Mouse (Mus musculus): ENCODE data around the gene Rln3. TPM values are rescaled to one million over a fixed set of nuclear protein-coding genes. Genes with fewer than 3 reads are reported as not detected.
"Not testable (repeated sequence)": the region's sequence is repeated elsewhere in the genome, so short reads cannot be mapped to it uniquely, and the experiment has no call there.

The Rln3 gene
- polyA plus RNA-seq, 1 experiment from 2014 or later, result 0.67 TPM

DNA sequence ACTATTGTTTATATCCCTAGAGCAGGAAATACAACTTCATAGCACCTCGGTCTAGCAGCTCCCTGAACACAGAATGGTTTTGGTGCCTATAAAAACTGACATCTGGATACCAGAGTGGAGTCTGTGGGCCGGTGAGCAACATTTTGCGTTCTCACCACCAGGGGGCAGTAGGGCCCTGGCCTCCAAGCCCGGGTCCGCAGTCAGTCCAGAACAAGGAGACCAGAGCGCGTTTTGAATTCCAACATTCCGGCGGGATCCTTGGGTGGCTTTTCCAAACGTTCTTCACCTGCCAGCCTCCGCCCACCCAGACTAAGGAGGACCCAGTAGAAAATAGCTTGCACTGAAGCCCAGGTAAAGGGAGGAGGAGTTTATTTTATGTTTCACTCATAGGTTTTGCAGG lies 34.9 kb downstream of the Rln3 start:
- WGBS, result 2% methylated on average over 11 of the region's 11 CpGs
- H3K27ac ChIP-seq, result no peak overlapping the region
- H3K36me3 ChIP-seq, result no peaks in the 10 kb centered on the region
- no peaks in the 10 kb centered on the region for H3K9me3 ChIP-seq
- H3K27me3 ChIP-seq (ENCODE audit: insufficient read depth, poor library complexity, severe bottlenecking), result peaks cover 43% of the 10 kb centered on the region
- H3K4me1 ChIP-seq, result peaks cover 35% of the 10 kb centered on the region
- no peak overlapping the region for H3K4me3 ChIP-seq
- DNase-seq (ENCODE audit: low spot score), result peak; percentile 92

DNA sequence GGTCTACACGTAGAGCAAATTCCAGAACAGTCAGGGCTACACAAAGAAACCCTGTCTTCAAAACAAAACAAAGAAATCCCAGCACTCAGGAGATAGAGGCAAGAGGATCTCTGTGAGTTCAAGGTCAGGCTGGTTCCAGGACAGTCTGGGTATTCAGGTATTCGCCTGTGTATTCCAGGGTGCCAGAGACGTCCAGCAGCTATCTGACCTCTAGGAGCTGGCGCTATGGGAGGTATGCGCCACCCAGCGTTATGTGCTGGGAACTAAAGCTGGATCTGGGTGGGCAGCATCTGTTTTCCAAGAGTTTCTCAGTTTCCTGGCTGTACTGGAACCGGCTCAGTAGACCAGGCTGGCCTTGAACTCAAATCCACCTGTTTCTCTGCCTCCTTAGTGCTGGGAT lies 36.4 kb downstream of the Rln3 start:
- H3K27me3 ChIP-seq (ENCODE audit: insufficient read depth, poor library complexity, severe bottlenecking), result peaks cover 37% of the 10 kb centered on the region
- H3K27ac ChIP-seq, result no peak overlapping the region
- no peak overlapping the region for H3K4me3 ChIP-seq
- WGBS, result 29% methylated on average over 7 of the region's 7 CpGs
- no peaks in the 10 kb centered on the region for H3K36me3 ChIP-seq
- peaks cover 45% of the 10 kb centered on the region for H3K4me1 ChIP-seq
- no peaks in the 10 kb centered on the region for H3K9me3 ChIP-seq
- DNase-seq (ENCODE audit: low spot score), result no peak

DNA sequence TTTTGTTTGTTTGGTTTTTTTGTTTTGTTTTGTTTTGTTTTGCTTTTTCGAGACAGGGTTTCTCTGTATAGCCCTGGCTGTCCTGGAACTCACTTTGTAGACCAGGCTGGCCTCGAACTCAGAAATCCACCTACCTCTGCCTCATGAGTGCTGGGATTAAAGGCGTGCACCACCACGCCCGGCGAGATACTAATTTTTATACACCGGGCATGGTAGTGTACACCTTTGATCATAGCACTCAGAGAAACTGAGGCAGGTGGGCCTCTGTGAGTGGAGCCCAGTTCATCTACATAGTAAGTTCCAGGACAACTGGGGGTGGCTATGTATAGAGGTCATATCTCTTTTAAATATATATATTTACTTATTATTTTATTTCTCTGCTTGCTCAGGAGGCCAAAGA lies 39.3 kb downstream of the Rln3 start:
- H3K4me3 ChIP-seq; H3K9me3 ChIP-seq; H3K27ac ChIP-seq; DNase-seq (ENCODE audit: low spot score): not testable (repeated sequence)
- WGBS, result 92% methylated on average over 7 of the region's 7 CpGs
- Histone ChIP-seq H3K36me3 (peaks cover 20% of the 10 kb centered on the region), H3K27me3 (ENCODE audit: insufficient read depth, poor library complexity, severe bottlenecking) (peaks cover 37% of the 10 kb centered on the region), H3K4me1 (peaks cover 32% of the 10 kb centered on the region)

DNA sequence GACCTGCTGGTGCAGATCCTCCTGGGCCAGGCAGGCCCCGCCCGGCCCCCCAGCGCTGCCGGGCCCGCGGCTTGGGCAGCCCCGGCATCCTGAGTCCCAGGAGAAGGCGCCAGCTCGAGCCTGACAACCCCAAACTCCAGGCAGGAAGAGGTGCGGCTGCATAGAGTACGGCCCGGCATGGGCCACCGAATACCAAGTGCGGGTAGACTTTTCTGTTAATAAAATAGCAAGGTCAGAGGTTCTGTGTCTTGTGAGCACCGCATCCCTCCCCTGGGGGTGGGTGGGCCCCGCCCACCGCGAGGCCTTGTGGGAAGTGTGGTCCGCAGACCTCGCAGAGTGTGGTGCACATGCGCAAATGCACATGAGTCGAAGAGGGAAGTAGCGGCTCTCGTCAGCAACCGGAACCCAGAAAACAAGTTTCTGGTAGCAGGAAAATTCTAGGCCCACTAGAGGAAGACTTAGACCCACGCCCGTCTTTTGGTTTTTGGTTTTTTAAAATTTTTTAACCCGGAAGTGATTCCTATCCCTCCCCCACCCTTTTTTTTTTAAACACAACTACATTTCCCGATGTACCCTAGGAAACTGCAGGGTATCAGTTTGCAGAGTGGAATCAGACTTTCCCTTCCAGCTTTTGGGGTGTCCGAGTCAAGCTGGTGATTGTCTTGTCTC lies 40.1 kb downstream of the Rln3 start:
- Histone ChIP-seq H3K9me3 (no peaks in the 10 kb centered on the region), H3K27me3 (ENCODE audit: insufficient read depth, poor library complexity, severe bottlenecking) (peaks cover 37% of the 10 kb centered on the region), H3K36me3 (peaks cover 29% of the 10 kb centered on the region), H3K4me1 (peaks cover 28% of the 10 kb centered on the region), H3K4me3 (peak overlapping the region; percentile 69), H3K27ac (peak overlapping the region; percentile 86)
- WGBS, result 1% methylated on average over 30 of the region's 30 CpGs
- DNase-seq (ENCODE audit: low spot score), result peak; percentile 97

DNA sequence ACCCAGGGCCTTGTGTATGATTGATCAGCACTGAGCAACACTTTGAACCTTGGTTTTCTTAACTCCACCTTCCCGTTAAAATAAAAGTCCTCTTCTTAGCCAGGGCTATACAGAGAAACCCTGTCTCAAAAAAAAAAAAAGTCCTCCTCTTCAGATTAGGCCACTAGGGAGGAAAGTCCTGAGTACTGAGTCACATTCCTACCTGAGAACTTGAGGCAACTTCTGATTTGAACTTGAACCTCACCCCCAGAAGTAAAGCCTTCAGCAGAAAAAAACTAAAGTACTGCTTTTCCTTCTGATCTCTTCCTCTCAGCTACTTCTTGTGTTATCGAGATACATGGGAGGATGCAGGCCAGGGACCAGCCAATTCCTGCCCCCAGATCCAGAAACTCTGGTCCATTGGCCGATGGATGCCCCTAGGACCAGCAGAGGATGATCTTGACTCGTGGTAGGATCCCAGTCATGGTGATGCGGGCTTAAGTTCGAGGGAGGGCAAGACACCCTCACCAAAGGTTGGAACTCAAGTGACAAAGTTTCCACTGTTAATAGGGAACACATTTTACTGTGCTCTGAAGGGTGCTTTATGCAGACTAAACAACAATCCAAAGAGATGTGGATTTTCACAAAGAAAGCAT lies 41.1 kb downstream of the Rln3 start:
- DNase-seq (ENCODE audit: low spot score), result no peak
- peaks cover 43% of the 10 kb centered on the region for H3K27me3 ChIP-seq (ENCODE audit: insufficient read depth, poor library complexity, severe bottlenecking)
- WGBS, result 73% methylated on average over 6 of the region's 6 CpGs
- peak overlapping the region; percentile 69 for H3K4me3 ChIP-seq
- peaks cover 37% of the 10 kb centered on the region for H3K36me3 ChIP-seq
- no peaks in the 10 kb centered on the region for H3K9me3 ChIP-seq
- H3K27ac ChIP-seq, result no peak overlapping the region
- peaks cover 37% of the 10 kb centered on the region for H3K4me1 ChIP-seq

DNA sequence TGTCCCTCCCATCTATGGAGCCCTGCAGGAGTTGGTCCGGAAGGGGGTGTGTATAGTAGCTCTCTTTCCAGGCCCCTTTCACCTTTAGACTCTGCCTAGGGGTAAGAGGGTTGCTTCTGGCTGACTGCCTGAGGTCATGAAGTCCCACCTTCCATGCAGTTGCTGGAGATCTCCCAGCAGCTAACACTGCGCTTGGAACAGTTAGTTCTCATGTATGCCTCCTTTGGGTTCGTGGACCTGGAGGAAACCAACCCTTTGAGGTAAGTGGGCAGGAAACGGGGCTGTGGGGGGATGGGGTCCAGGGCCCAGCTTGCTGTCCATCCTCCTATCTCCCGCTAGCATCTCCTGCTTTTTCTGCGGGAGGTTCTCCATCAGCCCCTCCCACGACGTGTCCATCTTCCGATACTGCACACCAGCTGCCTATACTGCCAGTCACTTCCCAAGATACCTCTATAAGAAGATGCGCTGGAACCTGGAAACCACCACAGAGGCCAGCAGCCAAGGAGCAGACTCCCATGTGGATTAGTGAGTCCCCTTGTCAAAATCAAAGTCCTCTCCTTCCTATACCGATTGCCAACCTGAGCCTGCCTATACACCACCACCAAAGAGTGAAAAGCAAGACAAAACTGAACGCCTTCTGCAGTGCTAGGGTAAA lies 41.7 kb downstream of the Rln3 start:
- Histone ChIP-seq H3K36me3 (peaks cover 37% of the 10 kb centered on the region), H3K9me3 (no peaks in the 10 kb centered on the region), H3K27ac (no peak overlapping the region), H3K27me3 (ENCODE audit: insufficient read depth, poor library complexity, severe bottlenecking) (peaks cover 43% of the 10 kb centered on the region), H3K4me3 (no peak overlapping the region), H3K4me1 (peaks cover 42% of the 10 kb centered on the region)
- 67% methylated on average over 12 of the region's 12 CpGs for WGBS
- DNase-seq (ENCODE audit: low spot score), result no peak

DNA sequence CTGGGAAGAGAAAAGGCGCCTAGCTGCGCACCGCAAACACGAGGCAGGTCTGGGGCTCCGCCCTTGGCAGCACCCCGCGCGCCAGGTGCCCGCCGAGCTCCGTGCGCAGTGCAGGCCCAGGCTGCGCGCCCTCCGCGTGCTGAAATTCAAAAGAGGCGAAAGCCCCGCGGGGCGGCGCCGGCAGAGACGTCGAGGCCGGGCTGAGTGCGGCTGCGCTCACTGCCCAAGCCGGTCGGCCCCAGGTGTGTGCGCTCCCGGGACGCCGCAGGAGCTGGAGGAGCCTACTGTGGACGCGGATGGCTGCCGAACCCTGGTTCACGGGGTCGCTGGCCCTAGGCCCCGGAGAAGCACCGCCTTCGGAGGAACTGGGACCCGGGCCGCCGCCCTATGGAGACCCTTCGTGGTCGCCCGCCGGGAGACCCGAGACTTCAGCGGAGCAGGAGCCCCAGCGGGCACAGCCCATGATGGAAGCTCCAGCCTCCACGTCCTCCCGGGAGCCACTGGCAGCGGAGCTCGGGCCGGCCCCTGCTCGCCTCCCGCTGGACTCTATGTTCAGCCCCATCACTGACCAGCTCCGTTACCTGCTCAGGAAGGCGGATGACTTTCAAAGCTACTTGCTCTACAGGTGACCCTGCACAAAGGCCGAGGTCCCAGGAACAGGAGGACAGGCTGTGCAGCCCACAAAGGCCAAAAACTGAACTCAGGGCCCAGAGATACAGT lies 43.4 kb downstream of the Rln3 start, which contains the start of gene 1700067K01Rik:
TSS of gene 1700067K01Rik (plus strand) at position 222 of the 720 bp plus-strand sequence.
- Histone ChIP-seq H3K27me3 (ENCODE audit: insufficient read depth, poor library complexity, severe bottlenecking) (peaks cover 43% of the 10 kb centered on the region), H3K27ac (peak within 1 kb of the TSS; percentile 56), H3K36me3 (peaks cover 37% of the 10 kb centered on the region), H3K9me3 (no peaks in the 10 kb centered on the region), H3K4me1 (peaks cover 45% of the 10 kb centered on the region), H3K4me3 (peak within 1 kb of the TSS; percentile 48)
- DNase-seq (ENCODE audit: low spot score), result peak; percentile 75
- 30% methylated on average over 61 of the region's 61 CpGs for WGBS

DNA sequence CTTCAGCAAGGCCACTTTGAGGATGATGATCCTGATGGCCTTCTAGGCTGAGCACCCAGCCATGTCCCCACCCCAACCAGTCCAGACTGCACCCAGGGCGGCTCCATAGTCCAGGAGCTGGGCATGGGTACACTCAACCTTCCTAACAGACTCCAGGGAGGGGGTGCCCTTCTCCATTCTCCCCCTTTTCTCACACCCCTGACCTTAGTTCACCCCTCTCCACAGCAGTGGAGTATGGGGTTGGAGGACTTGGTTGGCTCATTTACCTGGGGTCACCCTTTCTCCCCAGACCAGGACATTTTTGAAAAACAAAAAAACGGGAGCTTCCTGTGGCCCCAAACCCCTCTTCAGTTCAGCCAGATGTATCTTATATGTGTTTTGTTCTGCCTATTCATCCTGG lies 45.0 kb downstream of the Rln3 start:
- H3K9me3 ChIP-seq, result no peaks in the 10 kb centered on the region
- H3K4me1 ChIP-seq, result peaks cover 48% of the 10 kb centered on the region
- H3K4me3 ChIP-seq, result peak overlapping the region; percentile 82; the same call in 1 of the 2 replicates
- H3K36me3 ChIP-seq, result peaks cover 45% of the 10 kb centered on the region
- peaks cover 43% of the 10 kb centered on the region for H3K27me3 ChIP-seq (ENCODE audit: insufficient read depth, poor library complexity, severe bottlenecking)
- 92% methylated on average over 2 of the region's 2 CpGs for WGBS
- no peak overlapping the region for H3K27ac ChIP-seq
- no peak for DNase-seq (ENCODE audit: low spot score)

DNA sequence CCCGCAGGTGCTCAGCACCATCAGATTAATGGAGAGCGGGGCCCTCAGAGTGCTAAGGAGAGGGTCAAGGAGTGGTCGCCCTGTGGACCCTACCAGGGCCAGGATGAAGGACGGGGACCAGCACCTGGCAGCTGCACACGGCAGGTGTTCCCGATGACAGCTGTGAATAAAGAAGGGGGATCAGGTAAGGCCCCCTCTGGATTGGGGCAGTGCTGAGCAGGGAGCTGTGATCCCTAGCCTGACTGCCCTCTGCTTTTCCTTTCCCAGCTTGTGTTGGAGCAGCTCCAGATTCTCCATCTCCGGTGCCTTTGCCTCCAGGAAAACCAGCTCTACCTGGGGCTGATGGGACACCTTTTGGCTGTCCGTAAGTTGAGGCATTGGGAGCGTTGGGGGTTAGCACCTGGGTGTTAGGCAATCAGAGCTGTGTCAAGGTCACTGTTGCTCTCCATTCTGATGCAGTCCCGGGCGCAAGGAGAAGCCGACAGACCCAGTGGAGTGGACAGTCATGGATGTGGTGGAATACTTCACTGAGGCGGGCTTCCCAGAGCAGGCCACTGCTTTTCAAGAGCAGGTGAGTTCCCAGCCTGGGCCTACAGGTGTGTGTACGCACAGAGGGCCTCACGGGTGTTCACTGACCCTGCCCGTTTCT lies 45.6 kb downstream of the Rln3 start:
- Histone ChIP-seq H3K4me3 (peak overlapping the region; percentile 82), H3K36me3 (peaks cover 52% of the 10 kb centered on the region), H3K27ac (no peak overlapping the region), H3K9me3 (no peaks in the 10 kb centered on the region), H3K27me3 (ENCODE audit: insufficient read depth, poor library complexity, severe bottlenecking) (peaks cover 43% of the 10 kb centered on the region), H3K4me1 (peaks cover 44% of the 10 kb centered on the region)
- 69% methylated on average over 16 of the region's 16 CpGs for WGBS
- no peak for DNase-seq (ENCODE audit: low spot score)

DNA sequence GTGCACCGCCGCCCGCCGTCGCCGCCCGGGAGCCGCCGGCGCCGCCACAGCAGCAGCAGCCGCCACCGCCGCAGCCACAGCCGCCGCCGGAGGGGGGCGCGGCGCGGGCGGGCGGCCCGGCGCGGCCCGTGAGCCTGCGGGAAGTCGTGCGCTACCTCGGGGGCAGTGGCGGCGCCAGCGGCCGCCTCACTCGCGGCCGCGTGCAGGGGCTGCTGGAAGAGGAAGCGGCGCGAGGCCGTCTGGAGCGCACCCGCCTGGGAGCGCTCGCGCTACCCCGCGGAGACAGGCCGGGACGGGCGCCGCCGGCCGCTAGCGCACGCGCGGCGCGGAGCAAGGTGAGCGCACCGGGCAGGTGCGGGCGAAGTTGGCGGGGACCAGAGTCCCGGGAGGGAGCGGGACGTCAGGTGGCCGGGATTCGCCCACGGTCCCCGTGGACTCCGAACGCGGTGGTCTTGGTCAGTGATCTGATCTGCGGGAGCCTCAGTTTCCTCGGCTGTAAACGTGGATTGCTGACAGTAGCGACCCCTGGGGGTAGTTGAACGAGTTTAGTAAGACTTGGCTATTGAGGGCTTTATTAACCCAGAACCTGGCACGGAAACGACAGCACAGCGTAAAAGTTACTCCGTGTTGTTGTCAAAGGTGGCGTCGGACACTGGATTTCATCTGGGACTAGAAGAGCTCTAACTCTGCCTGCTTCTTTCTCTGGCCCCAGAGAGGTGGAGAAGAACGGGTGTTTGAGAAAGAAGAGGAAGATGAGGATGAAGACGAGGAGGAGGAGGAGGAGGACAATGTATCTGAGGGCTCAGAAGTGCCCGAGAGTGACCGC lies 46.4 kb downstream of the Rln3 start:
- Histone ChIP-seq H3K36me3 (peaks cover 58% of the 10 kb centered on the region), H3K4me3 (peak overlapping the region; percentile 82), H3K9me3 (no peaks in the 10 kb centered on the region), H3K27me3 (ENCODE audit: insufficient read depth, poor library complexity, severe bottlenecking) (peaks cover 43% of the 10 kb centered on the region), H3K27ac (peak overlapping the region; percentile 85), H3K4me1 (peaks cover 38% of the 10 kb centered on the region)
- WGBS, result 10% methylated on average over 92 of the region's 92 CpGs
- DNase-seq (ENCODE audit: low spot score), result no peak

DNA sequence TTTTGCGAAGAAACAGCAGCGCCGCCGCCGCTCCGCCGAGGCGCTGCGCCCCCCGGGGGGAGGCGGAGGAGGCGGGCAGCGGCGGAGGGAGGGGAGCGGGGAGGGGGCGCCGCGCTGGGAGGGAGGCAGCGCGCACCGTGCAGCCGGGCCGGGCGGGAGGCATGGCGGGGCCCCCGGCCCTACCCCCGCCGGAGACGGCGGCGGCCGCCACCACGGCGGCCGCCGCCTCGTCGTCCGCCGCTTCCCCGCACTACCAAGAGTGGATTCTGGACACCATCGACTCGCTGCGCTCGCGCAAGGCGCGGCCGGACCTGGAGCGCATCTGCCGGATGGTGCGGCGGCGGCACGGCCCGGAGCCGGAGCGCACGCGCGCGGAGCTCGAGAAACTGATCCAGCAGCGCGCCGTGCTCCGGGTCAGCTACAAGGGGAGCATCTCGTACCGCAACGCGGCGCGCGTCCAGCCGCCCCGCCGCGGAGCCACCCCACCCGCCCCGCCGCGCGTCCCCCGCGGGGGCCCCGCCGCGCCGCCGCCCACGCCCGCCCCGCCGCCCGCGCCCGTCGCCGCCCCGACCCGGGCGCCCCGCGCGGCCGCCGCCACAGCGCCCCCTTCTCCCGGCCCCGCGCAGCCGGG lies 47.2 kb downstream of the Rln3 start, which contains the start of gene Samd1:
TSS of gene Samd1 (plus strand) at position 162 of the 631 bp plus-strand sequence.
- DNase-seq (ENCODE audit: low spot score), result no peak
- no peaks in the 10 kb centered on the region for H3K9me3 ChIP-seq
- WGBS, result 10% methylated on average over 107 of the region's 112 CpGs

More for the DNA sequence above, 47.2 kb downstream of the Rln3 start, which contains the start of gene Samd1:
- Histone ChIP-seq H3K27ac (peak within 1 kb of the TSS; percentile 95), H3K4me1 (peaks cover 34% of the 10 kb centered on the region), H3K4me3 (peak within 1 kb of the TSS; percentile 82), H3K27me3 (ENCODE audit: insufficient read depth, poor library complexity, severe bottlenecking) (peaks cover 35% of the 10 kb centered on the region), H3K36me3 (peaks cover 56% of the 10 kb centered on the region)

Data from heart, embryonic 10.5 days (tissue).